Mouse (Mus musculus): ENCODE data around the gene Cmtr1. TPM values are rescaled to one million over a fixed set of nuclear protein-coding genes. Genes with fewer than 3 reads are reported as not detected.

The Cmtr1 gene
- polyA plus RNA-seq, 1 experiment from 2014 or later = 109 TPM

DNA sequence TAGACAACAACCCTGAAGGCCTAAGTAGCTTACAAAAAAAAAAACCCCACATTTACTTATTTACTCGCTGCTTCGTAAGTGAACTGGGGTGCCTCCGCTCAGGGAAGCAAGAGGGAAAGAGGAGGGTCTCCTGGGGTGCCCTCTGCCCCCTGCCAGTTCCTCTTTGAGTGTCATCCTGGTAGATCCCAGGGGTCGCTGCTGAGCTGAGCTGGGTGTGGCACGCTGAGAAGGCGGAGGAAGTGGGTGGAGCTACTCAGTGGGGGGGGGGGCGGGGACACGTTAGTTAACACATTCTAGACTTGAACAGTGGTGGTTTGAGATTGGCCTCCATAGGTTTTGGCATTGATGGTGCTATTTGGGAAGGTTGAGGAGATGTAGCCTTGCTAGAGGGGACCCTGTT, 67.7 kb downstream of the Cmtr1 start:
- Histone ChIP-seq H3K9ac (no peak overlapping the region), H3K36me3 (no peaks in the 10 kb centered on the region), H3K4me2 (no peak overlapping the region), H3K27ac (replicated peaks) (no peak overlapping the region), H3K4me3 (no peak overlapping the region), H3K4me1 (replicated peaks) (peaks cover 26% of the 10 kb centered on the region), H3K27me3 (no peaks in the 10 kb centered on the region), H3K9me3 (no peaks in the 10 kb centered on the region)
- ATAC-seq (ENCODE audit: low FRiP score, low read depth) = no peak
- WGBS = 59% methylated on average over 8 of the region's 8 CpGs

DNA sequence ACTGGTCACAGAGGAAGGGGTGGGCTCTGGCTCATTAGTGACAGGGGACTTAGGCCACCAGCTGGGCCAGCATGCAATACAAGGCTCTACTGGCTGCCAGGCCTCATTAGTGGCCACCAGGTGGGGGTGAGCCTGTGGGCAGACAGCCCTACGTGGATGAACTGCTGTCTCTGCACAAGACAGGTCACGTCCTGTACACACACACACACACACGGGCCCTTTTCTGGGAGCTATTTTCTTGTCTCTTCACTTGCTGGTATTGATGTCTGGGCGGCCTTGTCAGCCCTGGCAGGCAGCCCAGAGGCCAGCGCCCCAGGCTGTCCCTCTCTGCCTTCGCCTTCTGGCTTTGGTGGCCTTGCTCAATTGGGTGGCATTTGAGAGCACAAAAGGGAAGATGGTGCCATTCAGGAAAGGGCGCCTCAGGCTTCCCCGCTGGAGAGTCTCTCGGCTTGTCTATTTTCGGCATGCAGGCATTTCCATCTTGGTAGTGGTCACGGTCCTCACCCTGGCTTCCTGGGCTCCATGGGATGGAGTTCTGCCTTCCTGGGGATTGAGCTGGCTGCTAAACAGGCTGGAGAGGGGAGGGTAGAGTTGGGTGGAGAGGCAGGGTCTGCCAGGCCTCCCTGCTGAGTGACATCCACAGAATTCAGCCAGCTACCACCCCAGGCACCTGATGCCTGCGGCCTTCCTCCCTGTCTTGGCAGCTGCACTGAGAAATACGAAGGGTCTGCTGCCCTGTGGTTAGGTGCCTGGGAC, 70.3 kb downstream of the Cmtr1 start:
- WGBS = 22% methylated on average over 13 of the region's 13 CpGs
- ATAC-seq (ENCODE audit: low FRiP score, low read depth) = peak; percentile 67
- H3K27ac ChIP-seq (replicated peaks) = peak overlapping the region; percentile 62
- peaks cover 27% of the 10 kb centered on the region for H3K4me1 ChIP-seq (replicated peaks)
- H3K9ac ChIP-seq = no peak overlapping the region
- H3K36me3 ChIP-seq = no peaks in the 10 kb centered on the region
- 0 out of 2 replicates have a peak overlapping the region, but pooled peaks have one; percentile 0 for H3K4me2 ChIP-seq
- no peaks in the 10 kb centered on the region for H3K9me3 ChIP-seq
- H3K27me3 ChIP-seq = no peaks in the 10 kb centered on the region
- no peak overlapping the region for H3K4me3 ChIP-seq

DNA sequence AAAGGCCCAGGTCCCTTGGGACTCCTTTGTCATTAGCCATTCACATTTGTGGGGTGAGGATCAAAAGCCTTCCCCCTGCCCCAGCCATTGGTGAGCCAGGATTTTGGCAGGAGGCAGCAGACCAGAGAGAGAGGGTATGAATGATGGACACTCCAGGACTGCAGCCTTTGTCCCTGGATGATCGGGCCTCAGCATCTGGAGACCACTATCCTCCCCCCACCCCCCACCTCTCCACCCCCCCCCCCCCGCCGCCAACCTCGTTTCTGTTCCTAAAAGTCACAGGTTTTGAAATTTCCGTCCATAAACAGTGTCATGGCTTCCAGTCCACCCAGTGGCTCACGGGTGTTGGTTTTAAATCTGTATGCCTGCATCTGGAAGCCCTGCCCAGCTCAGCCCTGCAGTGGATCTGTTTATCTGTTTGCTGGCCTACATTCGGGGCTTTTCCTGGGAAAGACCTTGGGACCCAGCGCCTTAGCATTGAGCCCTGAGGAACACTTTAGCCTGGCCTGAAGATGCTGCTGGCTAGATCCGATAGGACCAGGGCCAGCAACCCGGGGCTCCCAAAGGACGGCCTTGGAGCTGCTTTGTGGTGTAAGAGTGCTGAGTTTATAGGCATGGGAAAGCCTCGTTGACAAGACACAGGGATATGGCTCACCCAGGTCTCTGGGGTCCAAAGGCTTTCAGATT, 71.0 kb downstream of the Cmtr1 start:
- Histone ChIP-seq H3K9me3 (no peaks in the 10 kb centered on the region), H3K27ac (replicated peaks) (peak overlapping the region; percentile 62), H3K9ac (no peak overlapping the region), H3K4me2 (no peak overlapping the region), H3K4me1 (replicated peaks) (peaks cover 34% of the 10 kb centered on the region), H3K36me3 (no peaks in the 10 kb centered on the region), H3K4me3 (no peak overlapping the region), H3K27me3 (no peaks in the 10 kb centered on the region)
- ATAC-seq (ENCODE audit: low FRiP score, low read depth) = peak; percentile 20; the same call in 1 of the 2 replicates
- WGBS = 26% methylated on average over 12 of the region's 12 CpGs

DNA sequence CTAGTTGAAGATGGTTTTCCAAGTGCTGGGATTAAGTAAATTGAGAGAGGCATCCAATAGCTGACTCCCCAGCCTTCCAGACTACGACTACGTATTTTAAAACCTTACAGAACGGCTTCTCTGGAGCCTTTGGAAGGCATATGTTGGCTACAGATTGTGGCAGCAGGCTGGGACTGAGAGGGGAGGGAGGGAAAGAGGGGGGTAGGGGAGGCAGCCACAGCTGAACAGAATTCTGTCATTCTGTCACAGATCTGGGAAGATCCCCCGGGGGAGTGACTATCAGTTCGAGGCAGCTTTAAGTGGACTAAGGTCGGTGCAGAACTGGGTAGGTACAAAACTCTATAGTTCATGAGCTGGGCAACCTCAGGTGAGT, 71.5 kb downstream of the Cmtr1 start:
- peak overlapping the region; percentile 62 for H3K27ac ChIP-seq (replicated peaks)
- H3K4me3 ChIP-seq = no peak overlapping the region
- ATAC-seq (ENCODE audit: low FRiP score, low read depth) = no peak
- peaks cover 39% of the 10 kb centered on the region for H3K4me1 ChIP-seq (replicated peaks)
- H3K27me3 ChIP-seq = no peaks in the 10 kb centered on the region
- H3K36me3 ChIP-seq = no peaks in the 10 kb centered on the region
- WGBS = 33% methylated on average over 6 of the region's 6 CpGs
- H3K9ac ChIP-seq = no peak overlapping the region
- H3K9me3 ChIP-seq = no peaks in the 10 kb centered on the region
- no peak overlapping the region for H3K4me2 ChIP-seq

DNA sequence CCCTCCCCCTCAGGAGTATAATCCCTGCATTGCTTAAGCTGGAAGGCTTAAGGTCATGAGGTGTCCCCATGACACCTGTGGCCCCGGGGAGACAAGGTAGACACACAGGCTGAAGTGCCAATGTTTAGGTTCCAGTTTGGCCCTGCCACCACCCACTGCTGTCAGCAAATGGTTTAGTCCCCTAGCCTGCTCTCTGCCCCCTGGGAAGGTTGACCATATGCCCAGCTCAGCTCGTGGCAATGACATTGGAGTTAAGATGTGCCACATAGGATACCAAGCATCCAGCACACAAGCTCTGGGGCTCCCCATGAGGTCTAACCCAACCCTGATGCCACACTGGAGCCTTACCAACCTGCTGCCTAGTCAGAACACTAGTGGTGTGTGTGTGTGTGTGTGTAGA, 72.1 kb downstream of the Cmtr1 start:
- WGBS = 83% methylated on average over 2 of the region's 2 CpGs
- H3K36me3 ChIP-seq = no peaks in the 10 kb centered on the region
- no peak for ATAC-seq (ENCODE audit: low FRiP score, low read depth)
- H3K9ac ChIP-seq = no peak overlapping the region
- H3K27ac ChIP-seq (replicated peaks) = no peak overlapping the region; the same call in 1 of the 2 replicates
- no peaks in the 10 kb centered on the region for H3K9me3 ChIP-seq
- no peaks in the 10 kb centered on the region for H3K27me3 ChIP-seq
- H3K4me2 ChIP-seq = no peak overlapping the region
- no peak overlapping the region for H3K4me3 ChIP-seq
- peaks cover 40% of the 10 kb centered on the region for H3K4me1 ChIP-seq (replicated peaks)

DNA sequence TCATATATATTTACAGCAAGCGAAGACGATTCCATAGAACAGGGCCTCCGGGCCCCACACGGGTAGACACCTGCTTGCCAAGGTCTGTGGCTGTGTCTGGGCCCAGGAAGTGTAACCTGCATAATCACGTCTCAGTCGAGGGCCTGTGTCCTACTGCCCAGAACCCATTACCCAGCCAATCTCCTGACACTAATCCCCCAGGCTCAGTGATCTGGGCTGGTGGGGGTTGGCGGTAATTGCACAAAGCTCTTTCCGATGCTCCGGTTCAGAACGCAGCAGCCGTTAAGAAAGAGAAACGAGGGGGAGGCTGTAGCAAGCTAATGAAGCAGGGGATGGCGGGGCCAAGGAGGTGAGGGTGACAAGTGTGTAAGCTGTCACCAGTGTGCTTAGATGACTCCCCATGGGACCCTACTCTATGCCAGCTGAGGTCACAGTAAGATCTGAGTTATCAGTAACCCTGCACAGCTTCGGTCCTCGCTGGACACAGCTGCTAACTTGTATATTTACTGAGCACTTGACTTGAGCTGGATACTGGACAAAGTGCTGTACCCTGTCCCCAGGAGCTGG, 76.1 kb downstream of the Cmtr1 start:
- peak overlapping the region; percentile 23 for H3K27ac ChIP-seq (replicated peaks)
- no peaks in the 10 kb centered on the region for H3K9me3 ChIP-seq
- H3K27me3 ChIP-seq = no peaks in the 10 kb centered on the region
- no peak overlapping the region for H3K4me2 ChIP-seq
- no peak overlapping the region for H3K4me3 ChIP-seq
- ATAC-seq (ENCODE audit: low FRiP score, low read depth) = no peak
- no peak overlapping the region for H3K9ac ChIP-seq
- H3K36me3 ChIP-seq = no peaks in the 10 kb centered on the region
- 29% methylated on average over 15 of the region's 15 CpGs for WGBS
- H3K4me1 ChIP-seq (replicated peaks) = peaks cover 38% of the 10 kb centered on the region

DNA sequence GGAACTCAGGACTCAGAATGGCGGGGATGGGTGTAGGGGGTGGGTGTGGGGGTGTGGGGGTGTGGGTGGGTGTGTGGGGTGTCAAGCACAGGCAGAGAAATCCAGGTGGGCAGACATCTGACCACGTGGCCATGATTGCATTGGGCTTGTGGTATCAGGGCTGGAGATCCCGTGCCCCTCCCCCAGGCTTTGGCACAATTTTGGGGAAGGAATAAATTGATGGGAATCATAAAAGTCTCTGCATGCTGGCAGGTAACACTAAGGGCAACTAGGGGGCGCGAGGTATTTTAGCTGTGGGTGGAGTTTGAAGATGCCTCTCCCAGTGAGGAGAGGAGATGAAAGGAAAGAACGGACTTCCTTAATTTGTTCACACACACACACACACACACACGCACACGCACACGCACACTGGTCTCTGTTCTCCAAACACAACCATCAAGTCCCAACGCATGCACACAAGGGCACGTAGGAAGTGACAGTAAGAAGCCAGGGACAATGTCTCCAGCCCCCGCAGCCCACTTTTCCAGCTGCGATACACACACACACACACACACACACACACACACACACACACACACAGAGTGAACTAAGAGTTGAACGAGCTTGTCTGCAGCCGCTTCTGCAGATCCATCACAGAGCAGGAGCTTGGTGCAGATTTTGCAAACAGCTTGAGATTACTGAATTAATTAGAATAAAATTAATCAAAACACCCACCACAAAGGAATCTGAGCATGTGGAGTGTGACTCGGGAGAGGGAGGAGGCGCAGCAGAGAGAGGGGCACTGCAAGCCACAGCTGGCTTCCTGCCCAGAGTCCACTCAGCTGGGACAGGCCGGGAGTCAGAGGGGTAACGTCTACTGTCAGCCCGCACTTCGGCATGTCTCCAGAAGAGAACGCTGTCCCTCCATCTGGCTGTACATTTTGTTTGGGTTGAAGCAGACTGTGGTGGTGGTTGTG, 77.7 kb downstream of the Cmtr1 start:
- peak overlapping the region; percentile 34 for H3K4me2 ChIP-seq

DNA sequence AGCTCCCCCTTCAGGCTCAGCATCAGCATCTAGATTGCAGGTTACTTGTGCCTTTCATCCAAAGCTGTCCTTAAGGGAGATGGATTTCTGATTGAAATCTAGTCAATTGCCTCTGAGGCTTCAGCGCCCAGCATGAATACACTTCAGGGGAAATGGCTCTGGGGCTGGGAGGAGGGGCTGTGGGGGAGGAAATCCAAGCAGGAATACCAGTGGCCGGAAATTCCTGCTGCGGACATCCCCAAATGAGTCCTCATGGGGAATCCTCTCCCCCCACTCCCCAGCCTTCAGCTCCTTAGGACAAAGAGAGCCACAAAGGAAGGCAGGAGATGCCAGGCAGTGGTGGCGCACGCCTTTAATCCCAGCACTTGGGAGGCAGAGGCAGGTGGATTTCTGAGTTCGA, 87.1 kb downstream of the Cmtr1 start:
- Histone ChIP-seq H3K27me3 (no peaks in the 10 kb centered on the region), H3K9me3 (no peaks in the 10 kb centered on the region), H3K4me2 (no peak overlapping the region), H3K9ac (no peak overlapping the region), H3K27ac (replicated peaks) (no peak overlapping the region), H3K4me1 (replicated peaks) (peaks cover 26% of the 10 kb centered on the region), H3K4me3 (no peak overlapping the region), H3K36me3 (no peaks in the 10 kb centered on the region)
- 56% methylated on average over 6 of the region's 6 CpGs for WGBS
- ATAC-seq (ENCODE audit: low FRiP score, low read depth) = no peak

More for the DNA sequence above, 77.7 kb downstream of the Cmtr1 start:
- WGBS = 25% methylated on average over 22 of the region's 22 CpGs
- H3K9me3 ChIP-seq = no peaks in the 10 kb centered on the region
- H3K27ac ChIP-seq (replicated peaks) = peak overlapping the region; percentile 51; the same call in 1 of the 2 replicates
- peaks cover 27% of the 10 kb centered on the region for H3K4me1 ChIP-seq (replicated peaks)
- peak; percentile 72 for ATAC-seq (ENCODE audit: low FRiP score, low read depth)
- H3K9ac ChIP-seq = no peak overlapping the region
- H3K27me3 ChIP-seq = no peaks in the 10 kb centered on the region
- no peaks in the 10 kb centered on the region for H3K36me3 ChIP-seq
- no peak overlapping the region for H3K4me3 ChIP-seq

DNA sequence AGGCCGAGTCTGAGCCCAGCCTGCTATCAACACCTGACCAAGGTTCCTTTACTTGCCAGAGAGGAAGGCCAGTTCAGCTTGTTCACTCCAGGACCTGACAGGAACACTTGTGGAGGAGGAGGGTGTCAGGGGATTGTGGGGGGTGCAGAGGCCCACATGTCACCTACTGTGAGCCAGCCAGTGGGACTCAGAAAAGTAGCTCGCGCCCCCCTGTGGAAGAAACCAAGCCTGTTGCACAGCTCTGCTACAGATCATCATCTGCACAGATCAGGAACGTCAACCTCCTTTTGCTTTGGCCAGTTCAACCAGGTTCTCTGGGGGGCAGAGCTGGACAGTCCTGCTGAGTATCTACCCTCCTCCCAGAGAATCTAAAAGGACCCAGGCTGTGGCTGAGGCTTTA, 94.1 kb downstream of the Cmtr1 start:
- H3K27ac ChIP-seq (replicated peaks) = no peak overlapping the region
- no peaks in the 10 kb centered on the region for H3K36me3 ChIP-seq
- ATAC-seq (ENCODE audit: low FRiP score, low read depth) = no peak
- no peak overlapping the region for H3K4me2 ChIP-seq
- no peaks in the 10 kb centered on the region for H3K27me3 ChIP-seq
- WGBS = 53% methylated on average over 4 of the region's 4 CpGs
- no peaks in the 10 kb centered on the region for H3K9me3 ChIP-seq
- no peak overlapping the region for H3K9ac ChIP-seq
- peaks cover 16% of the 10 kb centered on the region for H3K4me1 ChIP-seq (replicated peaks)
- H3K4me3 ChIP-seq = no peak overlapping the region
